Mouse (Mus musculus): ENCODE data around the gene Cage1. TPM values are rescaled to one million over a fixed set of nuclear protein-coding genes. Genes with fewer than 3 reads are reported as not detected.

The Cage1 gene
- polyA plus RNA-seq, 1 experiment from 2014 or later, result 1.6 TPM

GRCm38 (mm10) chr13:37963354-37964007, 73.4 kb downstream of the Cage1 start:
- Histone ChIP-seq H3K36me3 (no peaks in the 10 kb centered on the region), H3K27ac (replicated peaks) (no peak overlapping the region), H3K9ac (peak overlapping the region; percentile 58), H3K9me3 (no peaks in the 10 kb centered on the region), H3K4me1 (replicated peaks) (peaks cover 28% of the 10 kb centered on the region), H3K4me2 (peak overlapping the region; percentile 52), H3K27me3 (peaks cover 20% of the 10 kb centered on the region), H3K4me3 (peak overlapping the region; percentile 32)
- 1% methylated on average over 12 of the region's 12 CpGs for WGBS
- ATAC-seq (ENCODE audit: low read depth), result peak; percentile 27; the same call in 1 of the 2 replicates

GRCm38 (mm10) chr13:37962541-37962940, 74.3 kb downstream of the Cage1 start:
- H3K4me2 ChIP-seq, result no peak overlapping the region
- H3K27me3 ChIP-seq, result peaks cover 20% of the 10 kb centered on the region
- peaks cover 28% of the 10 kb centered on the region for H3K4me1 ChIP-seq (replicated peaks)
- WGBS, result 89% methylated on average over 9 of the region's 9 CpGs
- ATAC-seq (ENCODE audit: low read depth), result no peak
- H3K4me3 ChIP-seq, result no peak overlapping the region
- H3K27ac ChIP-seq (replicated peaks), result no peak overlapping the region
- no peaks in the 10 kb centered on the region for H3K36me3 ChIP-seq
- H3K9ac ChIP-seq, result no peak overlapping the region
- H3K9me3 ChIP-seq, result no peaks in the 10 kb centered on the region

GRCm38 (mm10) chr13:37959936-37960335, 76.9 kb downstream of the Cage1 start:
- H3K4me2 ChIP-seq, result no peak overlapping the region
- no peak overlapping the region for H3K4me3 ChIP-seq
- peaks cover 11% of the 10 kb centered on the region for H3K27me3 ChIP-seq
- H3K36me3 ChIP-seq, result no peaks in the 10 kb centered on the region
- no peak overlapping the region for H3K9ac ChIP-seq
- no peak overlapping the region for H3K27ac ChIP-seq (replicated peaks)
- ATAC-seq (ENCODE audit: low read depth), result no peak
- H3K9me3 ChIP-seq, result no peaks in the 10 kb centered on the region
- peaks cover 15% of the 10 kb centered on the region; the same call in 1 of the 2 replicates for H3K4me1 ChIP-seq (replicated peaks)
- 90% methylated on average over 7 of the region's 7 CpGs for WGBS

GRCm38 (mm10) chr13:37959239-37959907, 77.5 kb downstream of the Cage1 start:
- Histone ChIP-seq H3K27me3 (peaks cover 5% of the 10 kb centered on the region), H3K27ac (replicated peaks) (no peak overlapping the region), H3K4me1 (replicated peaks) (peaks cover 11% of the 10 kb centered on the region; the same call in 1 of the 2 replicates), H3K9ac (no peak overlapping the region), H3K4me3 (no peak overlapping the region), H3K9me3 (no peaks in the 10 kb centered on the region), H3K36me3 (no peaks in the 10 kb centered on the region), H3K4me2 (no peak overlapping the region)
- WGBS, result 81% methylated on average over 15 of the region's 15 CpGs
- no peak for ATAC-seq (ENCODE audit: low read depth)

- Histone ChIP-seq H3K36me3 (no peaks in the 10 kb centered on the region), H3K27me3 (no peaks in the 10 kb centered on the region), H3K4me3 (no peak overlapping the region), H3K4me2 (no peak overlapping the region), H3K4me1 (replicated peaks) (peaks cover 4% of the 10 kb centered on the region; the same call in 1 of the 2 replicates), H3K9ac (no peak overlapping the region), H3K9me3 (no peaks in the 10 kb centered on the region), H3K27ac (replicated peaks) (no peak overlapping the region)
- 89% methylated on average over 18 of the region's 18 CpGs for WGBS
- no peak for ATAC-seq (ENCODE audit: low read depth)
Observed at GRCm38 (mm10) chr13:37958498-37959238, 78.2 kb downstream of the Cage1 start.

Small RNA genes lying within 50 kb of the gene (microRNA-seq; reads per million reads assigned to microRNA genes)
- gene Gm27387, result not detected

Other genes with a start within 250 kb of the Cage1 start
- gene Ssr1, start 42.9 kb downstream of the Cage1 start, polyA plus RNA-seq (2015; fragmentation: Nextera tagmentation; extraction: Ambion mirVana), result 60.6 and 76.5 TPM in 2 replicates
- 54.0 and 59.3 TPM in 2 replicates for gene Riok1, start 74 bp downstream of the Cage1 start, polyA plus RNA-seq (2015; fragmentation: Nextera tagmentation; extraction: Ambion mirVana)
- gene Dsp, start 114.2 kb upstream of the Cage1 start, polyA plus RNA-seq (2015; fragmentation: Nextera tagmentation; extraction: Ambion mirVana), result 0.15 and 0.22 TPM in 2 replicates
- gene Snrnp48, start 167.9 kb upstream of the Cage1 start, polyA plus RNA-seq (2015; fragmentation: Nextera tagmentation; extraction: Ambion mirVana), result 27.8 and 33.8 TPM in 2 replicates

All from neural tube, embryonic 13.5 days (tissue).